Mouse (Mus musculus) ES-E14 (cell line): ENCODE data around the gene Dars.

Experiments
- CHD2 ChIP-seq: IDR thresholded peaks from 2 replicates; pipeline ENCODE4 v1.6.1; 2014; ENCODE audit warnings: mild to moderate bottlenecking, low read depth, low read length, inconsistent platforms
- HCFC1 ChIP-seq: IDR thresholded peaks from 2 replicates; pipeline ENCODE4 v1.6.1; 2012; ENCODE audit warnings: low read length, inconsistent platforms, borderline replicate concordance; ENCODE audit not compliant: insufficient read depth
- MAFK ChIP-seq: IDR thresholded peaks from 2 replicates; pipeline ENCODE4 v1.6.1; 2014; ENCODE audit warnings: mild to moderate bottlenecking, low read depth, low read length, inconsistent platforms; ENCODE audit not compliant: insufficient read depth

DNA sequence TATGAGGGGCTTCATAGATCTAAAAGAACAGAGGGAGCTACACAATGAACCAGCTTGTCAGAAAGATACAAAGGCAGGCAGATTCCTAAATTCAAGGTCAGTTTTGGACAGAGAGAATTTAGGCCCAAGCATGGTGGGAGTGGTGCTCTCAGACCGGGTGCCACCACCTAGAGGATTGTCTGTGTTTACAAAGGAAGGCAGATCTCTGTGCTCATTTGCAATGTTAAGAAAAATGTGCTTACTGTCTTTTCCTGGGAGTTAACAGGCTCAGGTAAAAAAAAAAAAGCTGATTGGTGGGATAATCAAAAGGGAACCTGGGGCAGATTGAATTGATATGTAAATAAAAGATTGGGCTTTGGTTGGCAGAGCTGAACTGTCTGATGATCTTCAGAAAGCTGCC is 20.1 kb upstream of the Dars start:
- TF ChIP-seq HCFC1 = no peak
- no peak for TF ChIP-seq CHD2
- TF ChIP-seq MAFK = no peak
